Mouse (Mus musculus): ENCODE results near the gene Gstm6. TPM values are rescaled to one million over a fixed set of nuclear protein-coding genes. Genes with fewer than 3 reads are reported as not detected.
A peak's percentile ranks its signal among the peaks of the same experiment; 100 is the strongest.

Gstm6 gene
- total and polyA plus RNA-seq, 2 experiments from 2014 or later: 25.5 to 31.6 TPM

DNA sequence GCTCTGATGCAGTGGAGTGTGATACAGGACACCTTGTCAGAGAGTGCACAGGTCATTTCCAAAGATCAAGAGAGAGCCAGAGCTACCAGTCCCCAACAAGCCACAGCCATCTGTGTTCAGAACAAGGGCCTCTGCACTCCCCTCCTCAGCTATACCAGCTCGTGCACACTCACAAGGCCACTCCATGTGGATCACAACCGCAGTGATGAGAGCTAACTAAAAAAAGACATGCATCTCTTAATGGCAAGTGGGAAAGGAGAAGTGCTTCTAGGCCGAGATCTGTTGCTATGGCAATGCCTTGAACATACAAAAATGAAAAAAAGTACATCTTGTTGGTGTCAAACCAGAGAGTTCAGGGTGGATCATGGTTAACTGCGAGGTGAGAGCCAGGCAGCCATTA, 3.7 kb downstream of the Gstm6 start:
- peak overlapping the region; percentile 52 for H3K27ac ChIP-seq (ENCODE audit: low read depth, low read length)
- TF ChIP-seq CTCF (IDR thresholded peaks at IDR 0.05): no peak
- H3K9ac ChIP-seq (replicated peaks; ENCODE audit: low read length, poor library complexity, severe bottlenecking): no peak overlapping the region
- peaks cover 9% of the 10 kb centered on the region; the same call in 1 of the 2 replicates for H3K4me1 ChIP-seq (ENCODE audit: insufficient read depth, low read length)
- no peaks in the 10 kb centered on the region for H3K36me3 ChIP-seq (ENCODE audit: insufficient read depth, low read length)
- H3K4me3 ChIP-seq (ENCODE audit: low read depth, low read length): no peak overlapping the region
- ATAC-seq (ENCODE audit: low FRiP score) (peak; percentile 24; the same call in 1 of the 2 replicates), DNase-seq (ENCODE audit: low spot score) (no peak)
- H3K4me2 ChIP-seq (ENCODE audit: low read depth, low read length, poor library complexity, severe bottlenecking): no peak overlapping the region
- H3K9me3 ChIP-seq (ENCODE audit: low read length): no peaks in the 10 kb centered on the region
- 28% methylated on average over 4 of the region's 4 CpGs for WGBS
- no peaks in the 10 kb centered on the region for H3K27me3 ChIP-seq (ENCODE audit: insufficient read depth, low read length)

DNA sequence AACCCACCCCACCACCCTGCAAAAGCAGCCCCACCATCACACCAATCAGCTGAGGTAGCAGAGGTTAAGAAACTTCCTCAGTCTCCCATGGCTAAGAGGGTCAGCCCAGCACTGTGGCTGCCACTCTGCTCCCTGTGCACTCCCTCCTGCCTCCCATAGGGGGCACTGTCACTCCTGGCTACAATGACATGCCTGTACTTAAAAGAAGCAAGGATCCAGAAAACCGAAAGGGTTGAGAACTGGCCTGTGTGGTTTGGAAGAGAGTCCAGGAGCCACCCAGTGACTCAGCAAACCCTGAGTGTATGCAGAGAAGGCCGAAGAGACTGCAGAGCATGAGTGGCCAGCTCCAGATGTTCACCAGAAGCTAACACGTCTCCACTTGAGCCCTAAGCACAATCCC, 4.1 kb downstream of the Gstm6 start:
- Histone ChIP-seq H3K27me3 (ENCODE audit: insufficient read depth, low read length) (no peaks in the 10 kb centered on the region), H3K36me3 (ENCODE audit: insufficient read depth, low read length) (no peaks in the 10 kb centered on the region), H3K4me3 (ENCODE audit: low read depth, low read length) (no peak overlapping the region), H3K4me1 (ENCODE audit: insufficient read depth, low read length) (peaks cover 9% of the 10 kb centered on the region; the same call in 1 of the 2 replicates), H3K9me3 (ENCODE audit: low read length) (no peaks in the 10 kb centered on the region), H3K4me2 (ENCODE audit: low read depth, low read length, poor library complexity, severe bottlenecking) (no peak overlapping the region), H3K27ac (ENCODE audit: low read depth, low read length) (peak overlapping the region; percentile 52), H3K9ac (replicated peaks; ENCODE audit: low read length, poor library complexity, severe bottlenecking) (no peak overlapping the region)
- TF ChIP-seq CTCF (IDR thresholded peaks at IDR 0.05): peak; percentile 74
- DNase-seq (ENCODE audit: low spot score) (peak; percentile 51), ATAC-seq (ENCODE audit: low FRiP score) (0 out of 2 replicates have a peak, but pooled peaks have one; percentile 6)
- 47% methylated on average over 3 of the region's 3 CpGs for WGBS

DNA sequence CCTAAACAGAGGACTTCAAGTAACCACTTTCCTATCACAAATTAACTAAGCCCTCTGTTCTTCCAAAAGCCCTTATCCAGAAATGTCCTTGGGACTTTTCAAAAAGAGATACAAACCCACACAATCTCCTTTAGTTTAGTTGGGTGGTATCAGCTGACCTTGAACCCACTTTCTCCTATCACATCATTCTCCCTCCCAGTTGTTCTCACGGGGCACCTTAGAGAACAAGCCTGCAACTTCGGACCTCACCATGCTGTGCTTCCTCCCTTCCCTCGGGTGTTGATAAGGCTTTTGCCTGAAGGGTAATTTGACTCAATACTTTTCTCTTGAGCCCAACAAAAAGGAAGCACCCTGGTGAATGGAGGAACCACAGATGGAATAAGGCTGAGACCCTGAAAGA, 7.7 kb downstream of the Gstm6 start:
- ATAC-seq (ENCODE audit: low FRiP score): no peak

DNA sequence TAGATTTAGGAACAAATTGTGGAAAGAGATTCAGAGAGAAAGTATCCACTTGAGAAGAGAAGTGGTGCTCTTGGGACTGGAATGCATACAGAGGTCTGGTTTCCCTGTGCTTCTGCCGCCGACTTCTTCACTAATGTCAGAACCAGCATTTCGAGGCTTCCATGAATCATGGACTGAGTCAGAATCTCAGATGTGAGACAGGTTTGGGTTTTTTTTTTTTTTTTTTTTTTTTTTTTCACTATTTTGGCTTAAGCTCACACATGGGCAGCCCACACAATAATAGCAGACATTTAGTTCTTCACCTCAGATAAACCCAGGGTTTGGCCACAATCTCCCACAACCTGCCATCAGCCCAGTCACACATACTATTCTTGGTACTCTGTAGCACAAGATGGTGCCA, 8.3 kb downstream of the Gstm6 start:
- Histone ChIP-seq H3K27me3 (ENCODE audit: insufficient read depth, low read length) (no peaks in the 10 kb centered on the region), H3K9me3 (ENCODE audit: low read length) (no peaks in the 10 kb centered on the region), H3K4me3 (ENCODE audit: low read depth, low read length) (no peak overlapping the region), H3K4me2 (ENCODE audit: low read depth, low read length, poor library complexity, severe bottlenecking) (no peak overlapping the region), H3K9ac (replicated peaks; ENCODE audit: low read length, poor library complexity, severe bottlenecking) (no peak overlapping the region), H3K36me3 (ENCODE audit: insufficient read depth, low read length) (no peaks in the 10 kb centered on the region), H3K27ac (ENCODE audit: low read depth, low read length) (no peak overlapping the region), H3K4me1 (ENCODE audit: insufficient read depth, low read length) (peaks cover 7% of the 10 kb centered on the region; the same call in 1 of the 2 replicates)
- WGBS: 88% methylated on average over 3 of the region's 3 CpGs
- DNase-seq (ENCODE audit: low spot score) (no peak), ATAC-seq (ENCODE audit: low FRiP score) (no peak)
- no peak for TF ChIP-seq CTCF (IDR thresholded peaks at IDR 0.05)

More for the DNA sequence above, 7.7 kb downstream of the Gstm6 start:
- no peak overlapping the region for H3K9ac ChIP-seq (replicated peaks; ENCODE audit: low read length, poor library complexity, severe bottlenecking)
- peaks cover 7% of the 10 kb centered on the region; the same call in 1 of the 2 replicates for H3K4me1 ChIP-seq (ENCODE audit: insufficient read depth, low read length)
- no peak for TF ChIP-seq CTCF (IDR thresholded peaks at IDR 0.05)
- DNase-seq (ENCODE audit: low spot score): no peak
- H3K27ac ChIP-seq (ENCODE audit: low read depth, low read length): no peak overlapping the region
- H3K9me3 ChIP-seq (ENCODE audit: low read length): no peaks in the 10 kb centered on the region
- H3K27me3 ChIP-seq (ENCODE audit: insufficient read depth, low read length): no peaks in the 10 kb centered on the region
- H3K36me3 ChIP-seq (ENCODE audit: insufficient read depth, low read length): no peaks in the 10 kb centered on the region
- H3K4me3 ChIP-seq (ENCODE audit: low read depth, low read length): no peak overlapping the region
- H3K4me2 ChIP-seq (ENCODE audit: low read depth, low read length, poor library complexity, severe bottlenecking): no peak overlapping the region
- 75% methylated on average over 3 of the region's 3 CpGs for WGBS

DNA sequence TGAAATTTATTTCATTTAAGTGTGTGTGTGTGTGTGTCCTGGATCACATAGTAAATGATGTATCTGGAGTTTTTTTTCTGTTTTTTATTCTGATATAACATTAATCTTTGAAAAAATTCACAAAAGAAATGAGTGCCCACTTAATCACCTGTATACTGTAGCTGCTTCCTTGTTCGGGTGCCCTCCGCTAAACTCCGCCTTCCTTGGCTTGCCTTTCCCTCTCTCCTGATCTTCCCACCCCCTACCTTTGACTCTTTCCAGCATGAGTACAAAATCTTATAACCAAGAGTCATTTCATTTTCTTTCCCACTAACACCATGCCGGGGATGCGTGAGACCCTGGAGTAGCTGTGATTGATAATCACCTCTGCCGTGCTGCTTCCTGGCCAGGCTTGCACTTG, 11.4 kb downstream of the Gstm6 start:
- H3K4me1 ChIP-seq (ENCODE audit: insufficient read depth, low read length): no peaks in the 10 kb centered on the region
- 67% methylated on average over 6 of the region's 6 CpGs for WGBS
- peak overlapping the region; percentile 51 for H3K27ac ChIP-seq (ENCODE audit: low read depth, low read length)
- TF ChIP-seq CTCF (IDR thresholded peaks at IDR 0.05): no peak
- no peak overlapping the region for H3K4me3 ChIP-seq (ENCODE audit: low read depth, low read length)
- H3K4me2 ChIP-seq (ENCODE audit: low read depth, low read length, poor library complexity, severe bottlenecking): no peak overlapping the region
- no peaks in the 10 kb centered on the region for H3K27me3 ChIP-seq (ENCODE audit: insufficient read depth, low read length)
- H3K36me3 ChIP-seq (ENCODE audit: insufficient read depth, low read length): no peaks in the 10 kb centered on the region
- ATAC-seq (ENCODE audit: low FRiP score): no peak
- H3K9ac ChIP-seq (replicated peaks; ENCODE audit: low read length, poor library complexity, severe bottlenecking): no peak overlapping the region
- no peak for DNase-seq (ENCODE audit: low spot score)
- H3K9me3 ChIP-seq (ENCODE audit: low read length): no peaks in the 10 kb centered on the region

DNA sequence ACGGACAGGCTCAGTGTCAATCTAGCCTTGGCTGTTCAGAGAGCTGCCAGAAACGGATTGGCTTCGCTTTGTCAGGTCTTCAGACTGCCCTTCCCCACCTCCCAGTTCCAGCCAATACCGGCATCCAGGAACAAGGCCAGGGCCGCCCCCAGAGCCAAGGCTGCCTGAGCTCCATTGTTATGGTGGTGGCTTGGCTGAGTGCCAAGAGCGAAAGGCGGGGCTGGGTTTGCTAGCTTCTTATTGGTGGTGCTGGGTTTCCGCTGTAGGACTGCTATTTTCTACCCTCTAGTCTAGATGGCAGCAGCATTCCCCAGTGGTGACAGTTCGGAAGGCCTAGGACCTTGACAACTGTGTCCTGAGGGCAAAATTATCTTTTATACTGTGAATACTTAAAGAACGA, 11.9 kb downstream of the Gstm6 start, which contains the start of gene Gstm7:
TSS of gene Gstm7 (minus strand) at position 148 of the 400 bp plus-strand sequence.
- peak within 1 kb of the TSS; percentile 55 for H3K27ac ChIP-seq (ENCODE audit: low read depth, low read length)
- peak; percentile 99 for DNase-seq (ENCODE audit: low spot score)
- H3K36me3 ChIP-seq (ENCODE audit: insufficient read depth, low read length): no peaks in the 10 kb centered on the region
- H3K9me3 ChIP-seq (ENCODE audit: low read length): no peaks in the 10 kb centered on the region
- H3K4me1 ChIP-seq (ENCODE audit: insufficient read depth, low read length): no peaks in the 10 kb centered on the region
- H3K9ac ChIP-seq (replicated peaks; ENCODE audit: low read length, poor library complexity, severe bottlenecking): no peak within 1 kb of the TSS
- H3K4me2 ChIP-seq (ENCODE audit: low read depth, low read length, poor library complexity, severe bottlenecking): peak within 1 kb of the TSS; percentile 28; the same call in 1 of the 2 replicates
- TF ChIP-seq CTCF (IDR thresholded peaks at IDR 0.05): peak; percentile 57
- 5% methylated on average over 10 of the region's 10 CpGs for WGBS
- H3K27me3 ChIP-seq (ENCODE audit: insufficient read depth, low read length): no peaks in the 10 kb centered on the region
- H3K4me3 ChIP-seq (ENCODE audit: low read depth, low read length): no peak within 1 kb of the TSS
- peak; percentile 97 for ATAC-seq (ENCODE audit: low FRiP score)
